Mouse (Mus musculus) forebrain, embryonic 16.5 days (tissue): ENCODE measurements at regions not wholly inside any gene's neighbourhood (a gene's known extent, or its start where the extent isn't known, plus 50 kb on each side); places are given as distances from the start of the nearest gene placed in this dataset.

Experiments
- ATAC-seq: fragments of 200-750 bp; cut with Nextera tagmentation; 2 replicates; pipeline ENCODE4 v1.8.0; 2017; ENCODE audit warnings: mild to moderate bottlenecking, moderate library complexity
- H3K27ac ChIP-seq: fragments of 300-500 bp; sonication (generic); 2 replicates; pipeline ENCODE4 v1.5.1; 2014; ENCODE audit warnings: low read length, control low read depth
- H3K27me3 ChIP-seq: fragments of 300-500 bp; sonication (generic); replicated peaks from 2 replicates; pipeline ENCODE4 v1.6.1; 2014; ENCODE audit warnings: low read length; ENCODE audit not compliant: control insufficient read depth, insufficient read depth
- H3K36me3 ChIP-seq: fragments of 300-500 bp; sonication (generic); 2 replicates; pipeline ENCODE4 v1.6.1; 2014; ENCODE audit not compliant: control insufficient read depth, insufficient read depth
- H3K4me1 ChIP-seq: fragments of 300-500 bp; sonication (generic); replicated peaks from 2 replicates; pipeline ENCODE4 v1.6.1; 2014; ENCODE audit warnings: low read length; ENCODE audit not compliant: control insufficient read depth, insufficient read depth
- H3K4me2 ChIP-seq: fragments of 300-500 bp; sonication (generic); 2 replicates; pipeline ENCODE4 v1.6.1; 2014; ENCODE audit warnings: mild to moderate bottlenecking, low read length, control low read depth
- H3K4me3 ChIP-seq: fragments of 300-500 bp; sonication (generic); replicated peaks from 2 replicates; pipeline ENCODE4 v1.5.1; 2014; ENCODE audit warnings: mild to moderate bottlenecking, low read length, control low read depth
- H3K9ac ChIP-seq: fragments of 300-500 bp; sonication (generic); replicated peaks from 2 replicates; pipeline ENCODE4 v1.6.1; 2014; ENCODE audit warnings: low read depth, low read length, control low read depth
- H3K9me3 ChIP-seq: fragments of 300-500 bp; sonication (generic); 2 replicates; pipeline ENCODE4 v1.6.1; 2016; ENCODE audit warnings: low read length; ENCODE audit not compliant: control insufficient read depth
- WGBS: fragments of 180-500 bp; shearing (Covaris S2); extraction: QIAGEN DNeasy Blood & Tissue Kit; methylation state at CpG from one replicate; pipeline ENCODE4 v1.1.7; 2014; 5-methylcytosine and 5-hydroxymethylcytosine counted together

- Histone ChIP-seq H3K27ac (no peak overlapping the region), H3K4me2 (no peak overlapping the region), H3K4me3 (no peak overlapping the region), H3K9ac (no peak overlapping the region), H3K36me3 (no peaks in the 10 kb centered on the region), H3K9me3 (no peaks in the 10 kb centered on the region), H3K27me3 (no peaks in the 10 kb centered on the region), H3K4me1 (no peaks in the 10 kb centered on the region)
- 0 out of 2 replicates have a peak, but pooled peaks have one; percentile 33 for ATAC-seq
- WGBS = 75% methylated on average over 5 of the region's 5 CpGs
These were observed 633.2 kb downstream of the Defb40 start for GRCm38 (mm10) chr8:18344838-18345237.

- 86% methylated on average over 1 of the region's 1 CpGs for WGBS
- Histone ChIP-seq H3K4me3 (no peak overlapping the region), H3K27me3 (no peaks in the 10 kb centered on the region), H3K9ac (no peak overlapping the region), H3K4me2 (no peak overlapping the region), H3K4me1 (no peaks in the 10 kb centered on the region), H3K36me3 (no peaks in the 10 kb centered on the region), H3K9me3 (no peaks in the 10 kb centered on the region), H3K27ac (no peak overlapping the region)
- ATAC-seq = no peak
These were observed 642.5 kb downstream of the Defb40 start for GRCm38 (mm10) chr8:18335576-18335975.

- Histone ChIP-seq H3K36me3 (no peaks in the 10 kb centered on the region), H3K27ac (no peak overlapping the region), H3K4me3 (no peak overlapping the region), H3K4me1 (no peaks in the 10 kb centered on the region), H3K27me3 (no peaks in the 10 kb centered on the region), H3K4me2 (no peak overlapping the region), H3K9me3 (no peaks in the 10 kb centered on the region), H3K9ac (no peak overlapping the region)
- ATAC-seq = no peak
- WGBS = 97% methylated on average over 2 of the region's 2 CpGs
These were observed 649.5 kb downstream of the Defb40 start for GRCm38 (mm10) chr8:18328521-18328920.

GRCm38 (mm10) chr8:18316488-18316887 lies 661.6 kb downstream of the Defb40 start:
- 41% methylated on average over 2 of the region's 2 CpGs for WGBS
- Histone ChIP-seq H3K27ac (no peak overlapping the region), H3K9ac (no peak overlapping the region), H3K9me3 (no peaks in the 10 kb centered on the region), H3K4me3 (no peak overlapping the region), H3K27me3 (no peaks in the 10 kb centered on the region), H3K4me1 (no peaks in the 10 kb centered on the region), H3K4me2 (no peak overlapping the region), H3K36me3 (no peaks in the 10 kb centered on the region)
- no peak for ATAC-seq

GRCm38 (mm10) chr8:18311597-18311996 lies 666.5 kb downstream of the Defb40 start:
- Histone ChIP-seq H3K36me3 (no peaks in the 10 kb centered on the region), H3K27me3 (no peaks in the 10 kb centered on the region), H3K4me1 (no peaks in the 10 kb centered on the region), H3K4me3 (no peak overlapping the region), H3K9ac (no peak overlapping the region), H3K9me3 (no peaks in the 10 kb centered on the region), H3K27ac (no peak overlapping the region), H3K4me2 (no peak overlapping the region)
- WGBS = 58% methylated on average over 5 of the region's 5 CpGs
- ATAC-seq = no peak

GRCm38 (mm10) chr8:18310927-18311326 lies 667.1 kb downstream of the Defb40 start:
- ATAC-seq = peak; percentile 94
- H3K4me3 ChIP-seq = no peak overlapping the region
- no peaks in the 10 kb centered on the region for H3K9me3 ChIP-seq
- H3K27me3 ChIP-seq = no peaks in the 10 kb centered on the region
- 38% methylated on average over 1 of the region's 1 CpGs for WGBS
- no peak overlapping the region for H3K4me2 ChIP-seq
- H3K27ac ChIP-seq = no peak overlapping the region
- no peaks in the 10 kb centered on the region for H3K4me1 ChIP-seq
- no peak overlapping the region for H3K9ac ChIP-seq
- no peaks in the 10 kb centered on the region for H3K36me3 ChIP-seq

GRCm38 (mm10) chr8:18287536-18288237 lies 690.4 kb downstream of the Defb40 start:
- no peaks in the 10 kb centered on the region for H3K36me3 ChIP-seq
- peaks cover 4% of the 10 kb centered on the region; the same call in 1 of the 2 replicates for H3K4me1 ChIP-seq
- H3K27me3 ChIP-seq = no peaks in the 10 kb centered on the region
- H3K4me3 ChIP-seq = no peak overlapping the region
- no peaks in the 10 kb centered on the region for H3K9me3 ChIP-seq
- ATAC-seq = peak; percentile 80
- 52% methylated on average over 8 of the region's 8 CpGs for WGBS
- no peak overlapping the region for H3K4me2 ChIP-seq
- H3K27ac ChIP-seq = no peak overlapping the region
- no peak overlapping the region for H3K9ac ChIP-seq

- Histone ChIP-seq H3K27ac (no peak overlapping the region), H3K4me1 (peaks cover 7% of the 10 kb centered on the region; the same call in 1 of the 2 replicates), H3K27me3 (no peaks in the 10 kb centered on the region), H3K4me3 (no peak overlapping the region), H3K4me2 (no peak overlapping the region), H3K9ac (no peak overlapping the region), H3K9me3 (no peaks in the 10 kb centered on the region), H3K36me3 (no peaks in the 10 kb centered on the region)
- 53% methylated on average over 4 of the region's 4 CpGs for WGBS
- ATAC-seq = peak; percentile 94
These were observed 698.1 kb downstream of the Defb40 start for GRCm38 (mm10) chr8:18279932-18280331.

GRCm38 (mm10) chr8:18268301-18268700 lies 709.8 kb downstream of the Defb40 start:
- Histone ChIP-seq H3K9me3 (no peaks in the 10 kb centered on the region), H3K27ac (no peak overlapping the region), H3K9ac (no peak overlapping the region), H3K36me3 (no peaks in the 10 kb centered on the region), H3K4me3 (no peak overlapping the region), H3K4me2 (no peak overlapping the region), H3K27me3 (no peaks in the 10 kb centered on the region), H3K4me1 (0 out of 2 replicates have a peak, but pooled peaks cover 2% of the 10 kb centered on the region)
- 57% methylated on average over 7 of the region's 7 CpGs for WGBS
- ATAC-seq = peak; percentile 52
